In the genomic region with DNA sequence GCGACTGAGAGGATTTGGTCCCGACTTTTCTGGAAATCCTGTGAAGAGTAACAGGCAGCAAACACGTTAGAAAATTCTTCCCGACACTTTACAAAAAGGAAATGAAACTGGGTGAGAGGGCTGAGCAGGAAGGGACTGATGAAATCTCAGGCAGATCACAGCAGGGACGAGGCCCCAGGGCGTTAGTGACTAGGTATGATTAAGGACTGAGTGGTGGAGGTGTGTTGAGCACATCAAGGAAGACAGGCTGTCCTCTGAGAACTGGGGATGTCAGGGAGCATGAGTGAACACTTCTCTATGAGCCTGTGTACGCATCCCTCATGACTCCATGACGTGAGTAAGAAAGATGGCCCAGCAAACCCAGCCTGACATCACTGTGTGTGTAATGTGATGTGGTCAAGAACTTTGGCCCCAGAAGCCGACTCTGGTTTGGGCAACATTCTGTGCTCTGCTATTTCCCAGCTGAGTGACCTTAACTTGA, we compare ENCODE assay signal across 9 mouse cellular contexts. TPM values are rescaled to one million over a fixed set of nuclear protein-coding genes. Genes with fewer than 3 reads are reported as not detected.
DNase-seq lines count a peak whose midpoint lies in the region; ATAC-seq lines count a peak whose summit lies in the region.
"Had no signal": no experiment of that assay in that cellular context is flagged by ENCODE, and none has a peak within 500 bp of the region (broad histone marks: within the 10 kb centered on the region; RNA-seq: fewer than 3 reads in every experiment).

No protein-coding gene starts in this region.

- H3K27ac ChIP-seq in heart, embryonic 13.5 days (replicated peaks), result 0 out of 2 replicates have a peak overlapping the region, but pooled peaks have one; percentile 8
- H3K27ac ChIP-seq in midbrain, embryonic 11.5 days (ENCODE audit: low read depth, low read length), result no peak overlapping the region
- no peak overlapping the region for H3K27ac ChIP-seq in midbrain, embryonic 16.5 days (ENCODE audit: low read length)
- H3K27ac ChIP-seq in stomach, embryonic 15.5 days, result peak overlapping the region; percentile 21; the same call in 1 of the 2 replicates

- 57% methylated on average over 9 of the region's 9 CpGs for WGBS in heart, embryonic 13.5 days
- WGBS in midbrain, embryonic 11.5 days, result 71% methylated on average over 9 of the region's 9 CpGs
- 75% methylated on average over 9 of the region's 9 CpGs for WGBS in midbrain, embryonic 16.5 days
- WGBS in stomach, embryonic 15.5 days, result 62% methylated on average over 9 of the region's 9 CpGs

- H3K27me3 ChIP-seq in heart, embryonic 13.5 days (replicated peaks), result peaks cover 17% of the 10 kb centered on the region
- H3K27me3 ChIP-seq in midbrain, embryonic 11.5 days (ENCODE audit: control insufficient read depth, insufficient read depth, low read length), result peaks cover 6% of the 10 kb centered on the region
- H3K27me3 ChIP-seq in midbrain, embryonic 16.5 days (ENCODE audit: control insufficient read depth, insufficient read depth, low read depth, low read length), result peaks cover 4% of the 10 kb centered on the region; the same call in 1 of the 2 replicates
- H3K27me3 ChIP-seq in stomach, embryonic 15.5 days (replicated peaks), result no peaks in the 10 kb centered on the region

- H3K9ac ChIP-seq in heart, embryonic 13.5 days, result peak overlapping the region; percentile 56
- H3K9ac ChIP-seq in midbrain, embryonic 11.5 days (ENCODE audit: low read length), result no peak overlapping the region
- H3K9ac ChIP-seq in midbrain, embryonic 16.5 days (ENCODE audit: low read depth, low read length), result no peak overlapping the region
- H3K9ac ChIP-seq in stomach, embryonic 15.5 days, result no peak overlapping the region

- peaks cover 69% of the 10 kb centered on the region for H3K36me3 ChIP-seq in heart, embryonic 13.5 days
- H3K36me3 ChIP-seq in midbrain, embryonic 11.5 days (ENCODE audit: control insufficient read depth, insufficient read depth, low read length), result peaks cover 7% of the 10 kb centered on the region
- H3K36me3 ChIP-seq in midbrain, embryonic 16.5 days (ENCODE audit: control insufficient read depth, insufficient read depth, low read length), result peaks cover 50% of the 10 kb centered on the region
- peaks cover 44% of the 10 kb centered on the region for H3K36me3 ChIP-seq in stomach, embryonic 15.5 days

- H3K9me3 ChIP-seq in heart, embryonic 13.5 days, result no peaks in the 10 kb centered on the region
- H3K9me3 ChIP-seq in midbrain, embryonic 11.5 days (ENCODE audit: control insufficient read depth, low read length), result no peaks in the 10 kb centered on the region
- no peaks in the 10 kb centered on the region for H3K9me3 ChIP-seq in midbrain, embryonic 16.5 days (replicated peaks; ENCODE audit: control insufficient read depth, low read length, poor library complexity, severe bottlenecking)
- no peaks in the 10 kb centered on the region for H3K9me3 ChIP-seq in stomach, embryonic 15.5 days

- ATAC-seq in heart, embryonic 13.5 days (ENCODE audit: extremely low read depth, insufficient number of reproducible peaks, low FRiP score, low TSS enrichment), result no peak
- no peak for ATAC-seq in midbrain, embryonic 11.5 days (ENCODE audit: low FRiP score)
- ATAC-seq in midbrain, embryonic 16.5 days, result no peak
- ATAC-seq in granulocyte monocyte progenitor cell, adult 5-6 weeks (replicated peaks; ENCODE audit: poor library complexity, severe bottlenecking), result peak; percentile 76
- ATAC-seq in stomach, embryonic 15.5 days (ENCODE audit: insufficient read depth, low FRiP score, low read depth), result no peak

- H3K4me1 ChIP-seq in heart, embryonic 13.5 days, result peaks cover 38% of the 10 kb centered on the region
- H3K4me1 ChIP-seq in midbrain, embryonic 11.5 days (ENCODE audit: control insufficient read depth, insufficient read depth, low read length), result no peaks in the 10 kb centered on the region
- 0 out of 2 replicates have a peak, but pooled peaks cover 3% of the 10 kb centered on the region for H3K4me1 ChIP-seq in midbrain, embryonic 16.5 days (ENCODE audit: control insufficient read depth, insufficient read depth, low read length)
- 0 out of 2 replicates have a peak, but pooled peaks cover 6% of the 10 kb centered on the region for H3K4me1 ChIP-seq in stomach, embryonic 15.5 days

- no peak for DNase-seq in heart, adult 9 months (ENCODE audit: low spot score in 2 of 2)
- peak; percentile 81 for DNase-seq in midbrain, embryonic 11.5 days (ENCODE audit: low spot score, missing footprints)
- DNase-seq in T-cell, adult 2 months (ENCODE audit: low spot score), result no peak
- DNase-seq in left cerebral cortex, postnatal 14 days (ENCODE audit: low spot score in 2 of 2), result no peak

- H3K4me3 ChIP-seq in heart, embryonic 13.5 days, result no peak overlapping the region
- H3K4me3 ChIP-seq in midbrain, embryonic 11.5 days (ENCODE audit: low read depth, low read length), result no peak overlapping the region
- no peak overlapping the region for H3K4me3 ChIP-seq in midbrain, embryonic 16.5 days (ENCODE audit: low read depth, low read length)
- no peak overlapping the region for H3K4me3 ChIP-seq in stomach, embryonic 15.5 days (replicated peaks)

- 0 out of 2 replicates have a peak overlapping the region, but pooled peaks have one; percentile 5 for H3K4me2 ChIP-seq in heart, embryonic 13.5 days
- H3K4me2 ChIP-seq in midbrain, embryonic 11.5 days, result no peak overlapping the region
- H3K4me2 ChIP-seq in midbrain, embryonic 16.5 days (ENCODE audit: low read length), result no peak overlapping the region
- H3K4me2 ChIP-seq in stomach, embryonic 15.5 days, result no peak overlapping the region

- intact Hi-C loops in left cerebral cortex, postnatal 14 days (cut with DNase I), result loop anchor here (1.0 kb wide), 2 partner anchors 38 to 153 kb away; a partner anchor contains a TSS

RNA-seq across cellular contexts. Expression of a gene that starts 9.1 kb away (rescaled TPM):
- polyA plus RNA-seq in heart, embryonic 13.5 days (2015; fragmentation: Nextera tagmentation; extraction: Ambion mirVana), result 0.11 TPM in 1 of 2 replicates, not detected in the other
- 0.54 and 0.59 TPM in 2 replicates for polyA plus RNA-seq in midbrain, embryonic 11.5 days (2014; fragmentation: Nextera tagmentation; extraction: Ambion mirVana)
- 1.6 and 2.3 TPM in 2 replicates for polyA plus RNA-seq in midbrain, embryonic 16.5 days (2015; fragmentation: Nextera tagmentation; extraction: Ambion mirVana)
- total RNA-seq in granulocyte monocyte progenitor cell, adult 5-6 weeks (2014; fragmentation: Nextera tagmentation), result not detected in 2 replicates
- not detected in 2 replicates for total RNA-seq in granulocyte monocyte progenitor cell, adult 5-6 weeks (2017)
- 0.22 TPM in 1 of 2 replicates, not detected in the other for polyA plus RNA-seq in stomach, embryonic 15.5 days (2015; fragmentation: Nextera tagmentation; extraction: Ambion mirVana)
- under 1 TPM; 0.33 to 0.74 TPM for total RNA-seq in left cerebral cortex, postnatal 14 days (2021)
- polyA plus RNA-seq: liver, embryonic 16.5 days had no signal

RNA-seq across cellular contexts. Expression of a gene that starts 21.9 kb away (rescaled TPM):
- polyA plus RNA-seq in heart, embryonic 13.5 days (2015; fragmentation: Nextera tagmentation; extraction: Ambion mirVana), result 3.8 and 4.0 TPM in 2 replicates
- 7.2 and 7.3 TPM in 2 replicates for polyA plus RNA-seq in midbrain, embryonic 11.5 days (2014; fragmentation: Nextera tagmentation; extraction: Ambion mirVana)
- polyA plus RNA-seq in midbrain, embryonic 16.5 days (2015; fragmentation: Nextera tagmentation; extraction: Ambion mirVana), result 10.7 and 11.2 TPM in 2 replicates
- 6.9 and 24.2 TPM in 2 replicates for total RNA-seq in granulocyte monocyte progenitor cell, adult 5-6 weeks (2014; fragmentation: Nextera tagmentation)
- 5.9 and 7.4 TPM in 2 replicates for total RNA-seq in granulocyte monocyte progenitor cell, adult 5-6 weeks (2017)
- 6.2 and 7.4 TPM in 2 replicates for polyA plus RNA-seq in stomach, embryonic 15.5 days (2015; fragmentation: Nextera tagmentation; extraction: Ambion mirVana)
- total RNA-seq in left cerebral cortex, postnatal 14 days (2021), result 10 to 100 TPM; 63.7 to 69.4 TPM

RNA-seq across cellular contexts. Expression of a gene that starts 34.6 kb away (rescaled TPM):
- 1.9 and 2.6 TPM in 2 replicates for polyA plus RNA-seq in heart, embryonic 13.5 days (2015; fragmentation: Nextera tagmentation; extraction: Ambion mirVana)
- 2.9 and 3.4 TPM in 2 replicates for polyA plus RNA-seq in midbrain, embryonic 11.5 days (2014; fragmentation: Nextera tagmentation; extraction: Ambion mirVana)
- 5.0 and 5.8 TPM in 2 replicates for polyA plus RNA-seq in midbrain, embryonic 16.5 days (2015; fragmentation: Nextera tagmentation; extraction: Ambion mirVana)
- 7.7 and 11.1 TPM in 2 replicates for total RNA-seq in granulocyte monocyte progenitor cell, adult 5-6 weeks (2014; fragmentation: Nextera tagmentation)
- total RNA-seq in granulocyte monocyte progenitor cell, adult 5-6 weeks (2017), result 7.0 and 9.1 TPM in 2 replicates
- 3.3 and 5.2 TPM in 2 replicates for polyA plus RNA-seq in stomach, embryonic 15.5 days (2015; fragmentation: Nextera tagmentation; extraction: Ambion mirVana)
- total RNA-seq in left cerebral cortex, postnatal 14 days (2021), result under 1 TPM in 1 of 2 experiments, not detected in 1; 0.36 TPM

RNA-seq across cellular contexts. Expression of a gene that starts 38.1 kb away (rescaled TPM):
- polyA plus RNA-seq in heart, embryonic 13.5 days (2015; fragmentation: Nextera tagmentation; extraction: Ambion mirVana), result 9.9 and 13.9 TPM in 2 replicates
- polyA plus RNA-seq in midbrain, embryonic 11.5 days (2014; fragmentation: Nextera tagmentation; extraction: Ambion mirVana), result 13.7 TPM in 2 replicates
- 85.4 and 89.0 TPM in 2 replicates for polyA plus RNA-seq in midbrain, embryonic 16.5 days (2015; fragmentation: Nextera tagmentation; extraction: Ambion mirVana)
- 1.3 and 2.9 TPM in 2 replicates for total RNA-seq in granulocyte monocyte progenitor cell, adult 5-6 weeks (2014; fragmentation: Nextera tagmentation)
- 1.7 and 1.9 TPM in 2 replicates for total RNA-seq in granulocyte monocyte progenitor cell, adult 5-6 weeks (2017)
- polyA plus RNA-seq in stomach, embryonic 15.5 days (2015; fragmentation: Nextera tagmentation; extraction: Ambion mirVana), result 16.3 and 17.2 TPM in 2 replicates
- 100 to 1,000 TPM; 128 to 142 TPM for total RNA-seq in left cerebral cortex, postnatal 14 days (2021)

Comparison
In these comparisons a context has a peak if more than half of its experiments do, and no peak if none do; other contexts are left out.
1. H3K27ac ChIP-seq: peak in heart, embryonic 13.5 days (single experiment) and stomach, embryonic 15.5 days (single experiment); none in midbrain, embryonic 11.5 days (single experiment) and midbrain, embryonic 16.5 days (single experiment).